Comparison of ENCODE assay signal across 8 mouse cellular contexts in the genomic region with DNA sequence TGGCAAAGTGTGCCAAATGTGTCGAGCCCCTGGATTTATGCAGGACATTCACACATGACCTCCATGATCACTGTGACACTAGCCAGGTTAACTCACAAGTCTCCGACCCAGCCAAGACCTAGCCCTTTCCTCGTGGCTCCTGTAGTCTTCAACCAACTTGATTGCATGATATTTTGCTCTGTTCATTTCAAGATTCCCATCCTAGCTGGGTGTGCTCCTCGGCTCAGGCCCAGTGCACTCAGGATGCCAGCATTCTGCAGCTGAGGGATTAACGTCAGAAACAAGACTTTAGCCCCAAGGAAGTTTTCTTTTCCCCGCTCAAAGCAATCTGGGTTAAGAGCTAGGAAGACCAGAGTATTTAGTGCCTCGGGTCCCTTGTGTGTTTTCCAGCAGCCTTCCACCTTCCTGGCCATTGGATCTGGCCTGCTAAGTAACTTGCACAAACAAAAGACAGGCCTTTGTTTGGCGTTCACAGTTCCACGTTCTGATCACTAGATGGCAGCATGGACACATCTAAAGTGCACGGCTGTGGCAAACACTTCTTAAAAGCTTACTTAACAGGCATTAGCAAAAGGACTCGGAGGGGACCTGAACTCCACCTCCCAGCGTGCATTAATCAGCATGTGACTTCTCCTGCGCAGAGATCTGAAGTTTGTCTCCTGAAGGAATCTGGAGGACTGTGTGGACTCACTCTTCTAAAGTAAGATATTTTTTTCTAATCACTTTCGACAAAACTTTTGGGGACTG. TPM values are rescaled to one million over a fixed set of nuclear protein-coding genes. Genes with fewer than 3 reads are reported as not detected.
DNase-seq lines count a peak whose midpoint lies in the region; ATAC-seq and TF ChIP-seq lines count a peak whose summit lies in the region.

TSS of gene Bdh2 (plus strand) at position 553 of the 747 bp plus-strand sequence.

- H3K4me3 ChIP-seq in ES-E14 (ENCODE audit: insufficient read depth in 1 of 2, low read depth in 1 of 2, low read length in 2 of 2, poor library complexity in 1 of 2, severe bottlenecking in 1 of 2): peak within 1 kb of the TSS in 1 of 2 experiments; percentile 27; a peak in 1 of 4 replicates
- no peak within 1 kb of the TSS for H3K4me3 ChIP-seq in forebrain, embryonic 16.5 days (replicated peaks; ENCODE audit: low read length)
- no peak within 1 kb of the TSS for H3K4me3 ChIP-seq in thymus, adult 2 months (ENCODE audit: control insufficient read depth, insufficient read depth, low read length)

- ATAC-seq in forebrain, embryonic 16.5 days: peak; percentile 93
- peak; percentile 66 for ATAC-seq in neutrophil, adult 5-6 weeks (ENCODE audit: extremely low read depth, insufficient number of reproducible peaks, low FRiP score, poor library complexity, severe bottlenecking)

- peak within 1 kb of the TSS; percentile 30; the same call in 1 of the 2 replicates for H3K4me2 ChIP-seq in forebrain, embryonic 16.5 days (ENCODE audit: low read length)

- no peaks in the 10 kb centered on the region for H3K27me3 ChIP-seq in forebrain, embryonic 16.5 days (replicated peaks; ENCODE audit: control insufficient read depth, insufficient read depth, low read length)
- H3K27me3 ChIP-seq in thymus, adult 2 months (ENCODE audit: control insufficient read depth, insufficient read depth, low read length): no peaks in the 10 kb centered on the region

- intact Hi-C loops in heart, postnatal 25 days (cut with DNase I): loop anchor here (5.0 kb wide), 3 partner anchors 256 to 451 kb away; no protein-coding TSS in a partner anchor

- in situ Hi-C loops in ES-E14 (cut with MboI; ENCODE audit: low sequenced_read_pairs in 2 of 2, unreplicated experiment in 2 of 2): loop anchor here (10.0 to 25.0 kb wide), 2 partner anchors 454 to 456 kb away; no protein-coding TSS in a partner anchor

- H3K4me1 ChIP-seq in ES-E14 (ENCODE audit: control insufficient read depth in 2 of 2, insufficient read depth in 2 of 2, low read length in 2 of 2, poor library complexity in 1 of 2): peaks cover 0 to 6% of the 10 kb centered on the region in 2 experiments; a peak in 1 of 4 replicates
- H3K4me1 ChIP-seq in forebrain, embryonic 16.5 days (replicated peaks; ENCODE audit: control insufficient read depth, insufficient read depth, low read length): 0 out of 2 replicates have a peak, but pooled peaks cover 7% of the 10 kb centered on the region
- H3K4me1 ChIP-seq in thymus, adult 2 months (replicated peaks; ENCODE audit: control insufficient read depth, insufficient read depth, low read length): no peaks in the 10 kb centered on the region; the same call in 1 of the 2 replicates

- DNase-seq in ES-E14 (ENCODE audit: low read depth, low spot score): peak; percentile 93
- DNase-seq in cerebellum, adult 11-12 months: peak; percentile 42
- peak; percentile 55 for DNase-seq in heart, postnatal 25 days (ENCODE audit: low spot score)
- DNase-seq in layer of hippocampus, adult 11-12 months (ENCODE audit: low spot score): peak; percentile 89
- DNase-seq in lung, adult 18-20 months: peak; percentile 79 to 82
- DNase-seq in thymus, adult 2 months: peak; percentile 76

- TF ChIP-seq CTCF in thymus, adult 2 months (IDR thresholded peaks at IDR 0.05; ENCODE audit: borderline replicate concordance, control insufficient read depth, extremely low read depth, insufficient read depth, low read length, poor library complexity): no peak

- H3K27ac ChIP-seq in ES-E14 (ENCODE audit: insufficient read depth, low read depth, low read length, poor library complexity, severe bottlenecking): no peak within 1 kb of the TSS
- 0 out of 2 replicates have a peak within 1 kb of the TSS, but pooled peaks have one; percentile 2 for H3K27ac ChIP-seq in forebrain, embryonic 16.5 days (ENCODE audit: low read length)
- no peak within 1 kb of the TSS for H3K27ac ChIP-seq in thymus, adult 2 months (ENCODE audit: control insufficient read depth, insufficient read depth, low read length)

- no peak for TF ChIP-seq POLR2A in thymus, adult 2 months (IDR thresholded peaks at IDR 0.05; ENCODE audit: control insufficient read depth, extremely low read depth, insufficient read depth, low read length, poor library complexity)

- 22% methylated on average over 14 of the region's 14 CpGs for WGBS in forebrain, embryonic 16.5 days
- 33% methylated on average over 14 of the region's 14 CpGs for WGBS in thymus, adult 2 months

- no peaks in the 10 kb centered on the region for H3K36me3 ChIP-seq in ES-E14 (ENCODE audit: control insufficient read depth, insufficient read depth, low read length, poor library complexity, severe bottlenecking)
- no peaks in the 10 kb centered on the region for H3K36me3 ChIP-seq in forebrain, embryonic 16.5 days (ENCODE audit: control insufficient read depth, insufficient read depth)
- no peaks in the 10 kb centered on the region for H3K36me3 ChIP-seq in thymus, adult 2 months (ENCODE audit: control insufficient read depth, insufficient read depth, low read length)

- H3K9me3 ChIP-seq in ES-E14 (ENCODE audit: control insufficient read depth, insufficient read depth, low read depth, low read length): no peaks in the 10 kb centered on the region
- H3K9me3 ChIP-seq in forebrain, embryonic 16.5 days (ENCODE audit: control insufficient read depth, low read length): no peaks in the 10 kb centered on the region

- H3K9ac ChIP-seq in ES-E14 (ENCODE audit: insufficient read depth, low read depth, low read length, poor library complexity, severe bottlenecking): no peak within 1 kb of the TSS
- H3K9ac ChIP-seq in forebrain, embryonic 16.5 days (replicated peaks; ENCODE audit: low read depth, low read length): peak within 1 kb of the TSS; percentile 42

TF ChIP-seq in ES-E14, 5 proteins besides CTCF, POLR2A, EP300 and RAD21:
- TF ChIP-seq HCFC1 (IDR thresholded peaks at IDR 0.05; ENCODE audit: borderline replicate concordance, insufficient read depth, low read length) (no peak; the same call in 1 of the 2 replicates), ZNF384 (IDR thresholded peaks at IDR 0.05; ENCODE audit: low read depth, low read length) (no peak), ZC3H11A (IDR thresholded peaks at IDR 0.05; ENCODE audit: borderline replicate concordance, low read depth, low read length) (peak; percentile 93), MAFK (IDR thresholded peaks at IDR 0.05; ENCODE audit: insufficient read depth, low read depth, low read length) (no peak), CHD2 (IDR thresholded peaks at IDR 0.05; ENCODE audit: low read depth, low read length) (0 out of 2 replicates have a peak, but pooled peaks have one; percentile 25)

RNA-seq across cellular contexts. Expression of gene Bdh2, which starts in this region (rescaled TPM):
- 6.0 and 10.0 TPM in 2 replicates for total RNA-seq in ES-E14 (2012; rRNA removed)
- polyA plus RNA-seq in forebrain, embryonic 16.5 days (2015; fragmentation: Nextera tagmentation; extraction: Ambion mirVana): 2.1 and 3.4 TPM in 2 replicates
- total RNA-seq in heart, postnatal 25 days (2021): 1 to 10 TPM; 3.7 to 3.8 TPM
- total RNA-seq in neutrophil, adult 5-6 weeks (2017): not detected in 2 replicates
- 0.37 and 0.40 TPM in 2 replicates for polyA plus RNA-seq in thymus, adult 2 months (2012; rRNA removed)

Comparison
In these comparisons a context has a peak if more than half of its experiments do, and no peak if none do; other contexts are left out.
1. Peak in ATAC-seq in neutrophil, adult 5-6 weeks; RNA of the gene not detected or under 1 TPM.
2. Peak in DNase-seq in thymus, adult 2 months; RNA of the gene not detected or under 1 TPM.
3. DNase-seq: peak in every context shown above with its lines; median percentile 93 in ES-E14; 89 in layer of hippocampus, adult 11-12 months; 80 in lung, adult 18-20 months; 76 in thymus, adult 2 months; 55 in heart, postnatal 25 days; 42 in cerebellum, adult 11-12 months.